Mouse (Mus musculus) kidney, adult 11 months (tissue): ENCODE data around the gene Pde6g.
A peak's percentile ranks its signal among the peaks of the same experiment; 100 is the strongest.

Experiments used
- DNase-seq: peaks from one replicate; pipeline ENCODE4 v3.0.0; 2022

The Pde6g gene

GRCm38 (mm10) chr11:120453306-120453705, at the start of gene Pde6g:
TSS of gene Pde6g (minus strand) at chr11:120453500.
- no peak for DNase-seq

GRCm38 (mm10) chr11:120501701-120502100, 48.4 kb upstream of the Pde6g start:
- DNase-seq = no peak

DNA sequence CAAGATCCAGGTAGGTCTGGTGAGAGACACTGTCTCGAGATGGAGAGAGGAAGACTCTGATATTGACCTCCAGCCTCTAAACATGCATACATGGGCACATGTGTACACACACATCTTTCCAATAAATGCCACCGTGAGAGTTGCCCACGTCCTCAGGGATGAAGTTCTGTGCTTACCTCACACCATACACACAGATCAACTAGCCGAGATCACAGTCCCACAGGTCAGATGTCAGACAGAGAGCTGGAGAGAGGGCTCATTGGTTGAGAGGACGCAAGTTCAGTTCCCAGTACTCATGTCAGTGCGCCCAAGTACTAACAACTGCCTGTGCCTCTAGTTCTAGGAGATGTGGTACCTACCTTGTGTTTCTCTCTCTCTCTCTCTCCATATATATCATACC, 47.7 kb upstream of the Pde6g start:
- no peak for DNase-seq

GRCm38 (mm10) chr11:120500357-120500756, 47.1 kb upstream of the Pde6g start:
- DNase-seq = peak; percentile 95

DNA sequence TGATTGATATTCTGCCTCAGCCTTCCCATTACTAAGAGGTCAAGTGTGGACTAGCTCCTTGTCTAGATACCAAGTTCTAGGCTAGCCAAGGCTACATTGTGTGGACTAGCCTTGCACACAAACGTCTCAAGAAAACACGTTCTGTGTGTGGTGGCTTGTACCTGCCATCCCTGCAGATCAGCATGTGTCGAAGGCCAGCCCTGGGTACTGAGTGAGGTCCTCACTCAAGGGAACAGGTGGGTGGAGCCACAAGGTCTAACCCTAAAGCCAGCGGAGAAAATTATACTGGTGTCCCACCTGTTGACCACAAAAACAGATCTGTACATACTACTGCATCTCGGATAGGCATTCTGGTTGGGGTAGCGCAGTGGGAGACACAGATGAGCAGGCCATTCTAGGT, 46.6 kb upstream of the Pde6g start:
- DNase-seq = no peak

DNA sequence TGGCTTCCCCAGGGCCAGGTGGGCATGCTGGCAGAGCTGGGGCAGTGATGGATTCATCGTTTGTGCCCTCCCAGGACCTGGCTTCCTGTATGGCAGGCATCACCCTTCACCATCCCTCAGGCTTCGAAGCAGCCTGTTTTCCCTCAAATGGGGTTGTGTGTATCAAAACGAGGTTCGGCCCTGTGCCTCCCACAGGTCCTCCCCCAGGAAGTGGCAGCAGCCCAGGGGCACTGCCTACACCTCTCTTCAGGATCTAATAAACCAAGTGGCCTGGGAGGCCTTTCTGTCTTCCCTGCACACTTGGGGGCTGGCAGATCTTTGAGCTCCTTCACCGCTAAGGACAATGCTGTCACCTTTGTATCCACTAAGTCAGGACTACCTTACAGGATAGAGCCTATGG, 45.6 kb upstream of the Pde6g start:
- no peak for DNase-seq

DNA sequence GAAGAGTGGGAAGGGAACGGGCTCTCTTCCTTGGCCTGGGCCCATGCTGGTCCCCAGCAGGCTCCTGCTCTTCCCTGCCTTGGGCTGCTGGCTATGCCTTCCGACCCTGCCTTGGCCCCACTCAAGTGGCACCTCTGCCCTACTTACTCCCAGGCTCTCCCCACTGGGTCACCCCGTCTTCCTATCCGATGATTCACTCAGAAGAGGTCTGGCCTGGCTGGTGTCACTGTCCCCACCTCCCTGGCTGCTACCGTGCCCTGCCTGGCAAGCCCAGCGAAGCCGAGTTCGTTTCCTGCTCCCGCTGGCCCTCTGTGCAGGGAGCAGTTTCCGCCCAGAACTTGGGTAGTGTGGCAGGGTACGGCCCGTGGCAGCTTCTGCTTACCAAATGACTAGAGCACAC, 44.9 kb upstream of the Pde6g start:
- DNase-seq = no peak

DNA sequence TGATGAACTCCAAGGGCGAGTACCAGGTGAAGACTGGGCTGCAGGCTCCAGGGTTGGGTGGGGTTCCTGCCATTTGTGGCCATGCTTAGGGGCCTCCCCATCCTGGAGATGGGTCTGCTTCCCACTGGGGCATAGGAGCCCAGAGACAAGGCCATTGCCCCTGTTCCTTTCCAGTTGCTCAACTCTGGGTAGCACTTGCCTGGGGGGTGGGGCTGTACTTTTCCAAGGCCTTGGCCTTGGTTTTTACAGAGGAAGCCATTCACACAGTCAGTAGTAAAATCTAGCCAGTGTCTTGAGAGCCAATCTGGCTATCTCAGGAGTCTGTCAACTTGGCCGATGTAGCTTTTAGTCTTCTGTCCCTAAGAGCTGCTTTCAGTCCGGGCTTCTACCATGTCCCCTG, 44.1 kb upstream of the Pde6g start:
- DNase-seq = no peak

DNA sequence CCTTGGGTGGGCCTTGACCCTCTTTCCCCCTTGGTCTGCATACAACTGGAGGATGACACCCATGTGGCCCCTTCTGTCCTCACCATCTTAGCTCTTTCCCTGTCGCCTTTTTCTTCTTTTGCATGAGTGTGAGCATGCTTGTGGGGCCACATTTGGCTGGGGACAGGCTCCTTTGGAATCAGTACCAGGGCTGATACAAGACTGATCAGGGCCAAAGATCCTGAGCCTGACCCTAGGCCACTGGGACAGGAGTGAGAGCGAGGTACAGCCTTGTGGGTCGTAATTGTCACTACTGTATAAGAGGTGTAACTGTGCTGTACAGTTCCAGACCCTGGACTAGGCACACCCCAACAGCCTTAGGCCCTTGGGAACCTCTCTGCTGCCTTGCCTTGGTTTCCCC, 40.6 kb upstream of the Pde6g start:
- no peak for DNase-seq

DNA sequence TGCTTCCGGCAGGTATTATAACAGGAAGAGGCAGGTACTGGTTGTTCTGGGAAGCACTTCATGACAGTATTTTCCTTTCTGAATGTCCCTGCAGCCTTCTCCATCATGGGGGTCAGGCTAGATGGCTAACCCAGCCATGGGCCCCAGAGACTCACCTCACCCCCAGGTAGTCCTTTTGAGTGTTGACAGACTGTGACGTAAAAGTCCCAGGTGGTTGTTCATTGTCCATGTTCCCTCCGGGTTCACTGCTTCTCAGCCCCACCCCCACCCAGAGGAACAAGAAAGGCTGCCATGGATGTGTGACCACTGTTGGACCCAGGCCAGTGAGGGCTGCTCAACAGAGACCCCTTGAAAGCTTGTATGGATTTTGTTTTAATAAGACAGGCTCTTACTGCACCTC, 40.1 kb upstream of the Pde6g start:
- no peak for DNase-seq

DNA sequence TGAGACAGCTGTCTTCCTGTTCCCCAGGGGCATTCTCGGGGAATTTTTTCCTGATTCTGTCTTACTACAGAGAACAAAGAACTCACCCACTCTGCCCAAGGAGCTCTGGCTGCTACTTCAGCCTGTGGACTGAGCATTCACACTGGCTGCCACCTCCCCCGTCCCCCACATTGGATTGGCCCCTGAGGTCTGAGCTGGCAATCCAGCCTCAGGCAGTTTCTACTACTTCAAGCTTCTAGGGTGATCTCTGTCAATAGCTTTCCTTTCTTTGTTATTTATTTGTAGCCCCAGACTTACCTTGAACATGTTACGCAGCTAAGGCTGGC, 39.5 kb upstream of the Pde6g start:
- no peak for DNase-seq

DNA sequence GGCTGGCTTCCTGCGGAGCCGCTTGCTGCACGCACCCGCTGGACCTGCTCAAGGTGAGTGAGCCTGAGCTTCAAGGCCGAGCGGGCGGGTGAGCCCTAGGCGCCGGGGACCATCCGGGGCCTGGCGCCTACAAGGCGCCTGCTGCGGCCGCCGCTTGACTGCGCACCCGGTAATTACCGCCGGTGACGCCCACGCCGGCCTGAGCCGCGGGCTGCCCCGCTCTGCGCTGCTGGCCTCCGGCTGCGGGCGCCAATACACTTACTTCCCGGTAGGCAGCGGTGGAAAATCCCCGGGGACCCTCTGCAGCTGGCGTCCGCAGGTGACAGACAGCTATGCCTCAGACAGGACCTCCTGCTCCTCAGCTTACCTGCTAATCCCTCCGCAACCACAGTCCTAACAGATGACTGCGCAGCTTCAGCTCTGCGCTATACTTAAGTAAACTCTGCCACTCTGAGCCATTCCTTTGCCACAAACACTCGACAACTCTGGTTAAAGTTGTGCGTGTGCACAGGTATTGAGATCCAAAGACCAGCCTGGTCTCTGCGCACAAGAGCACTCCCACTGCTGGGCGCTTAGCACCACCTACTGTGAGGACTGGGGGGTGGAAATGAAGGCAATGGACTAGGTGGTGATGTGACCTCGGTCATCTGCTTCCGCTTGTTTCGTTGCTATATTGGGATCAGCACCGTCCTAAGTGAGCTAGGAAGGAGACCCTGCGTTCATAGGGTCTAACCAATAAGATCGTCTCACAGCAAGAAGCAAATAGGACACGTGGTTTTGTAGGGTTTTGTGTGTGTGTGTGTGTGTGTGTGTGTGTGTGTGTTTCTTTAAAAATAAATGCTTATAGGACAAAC, 39.0 kb upstream of the Pde6g start:
- peak; percentile 71 for DNase-seq

DNA sequence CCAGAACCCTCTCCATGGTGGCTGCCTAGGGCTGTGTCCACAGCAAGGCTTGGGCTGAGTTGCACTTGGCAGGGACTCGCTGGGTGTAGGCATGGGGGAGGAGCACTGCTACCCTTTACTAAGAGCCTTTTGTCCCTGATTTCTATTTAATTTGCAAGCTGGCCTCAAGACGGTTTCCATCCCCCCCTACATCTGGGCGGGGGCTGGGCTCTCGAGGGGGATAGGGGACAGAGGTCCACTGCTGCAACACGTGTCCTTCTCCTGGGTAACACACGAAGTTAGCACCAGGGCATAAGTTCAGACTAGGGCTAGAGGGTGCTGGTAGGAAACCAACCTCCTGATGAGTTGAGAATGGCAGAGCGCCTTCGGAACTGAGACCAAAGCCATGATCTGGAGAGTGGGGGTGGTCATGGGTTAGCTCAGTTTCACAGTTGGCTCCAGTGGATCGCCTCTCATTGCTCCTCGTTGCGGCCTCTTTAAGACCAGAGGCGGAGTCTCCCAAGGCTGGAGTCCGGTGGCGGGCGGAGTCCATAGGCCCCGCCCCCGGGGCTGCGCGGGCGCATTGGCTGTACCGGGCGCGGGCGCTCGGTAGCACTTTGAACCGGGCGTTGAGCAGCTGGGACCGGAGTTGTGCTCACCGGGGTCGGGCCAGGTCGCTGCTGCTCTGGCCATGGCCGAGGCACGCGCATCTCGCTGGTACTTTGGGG, 38.2 kb upstream of the Pde6g start, which contains the start of gene Slc25a10:
TSS of gene Slc25a10 (plus strand) at position 524 of the 707 bp plus-strand sequence.
- peak; percentile 95 for DNase-seq

- DNase-seq = no peak
Observed at GRCm38 (mm10) chr11:120490291-120491046, 37.2 kb upstream of the Pde6g start.

DNA sequence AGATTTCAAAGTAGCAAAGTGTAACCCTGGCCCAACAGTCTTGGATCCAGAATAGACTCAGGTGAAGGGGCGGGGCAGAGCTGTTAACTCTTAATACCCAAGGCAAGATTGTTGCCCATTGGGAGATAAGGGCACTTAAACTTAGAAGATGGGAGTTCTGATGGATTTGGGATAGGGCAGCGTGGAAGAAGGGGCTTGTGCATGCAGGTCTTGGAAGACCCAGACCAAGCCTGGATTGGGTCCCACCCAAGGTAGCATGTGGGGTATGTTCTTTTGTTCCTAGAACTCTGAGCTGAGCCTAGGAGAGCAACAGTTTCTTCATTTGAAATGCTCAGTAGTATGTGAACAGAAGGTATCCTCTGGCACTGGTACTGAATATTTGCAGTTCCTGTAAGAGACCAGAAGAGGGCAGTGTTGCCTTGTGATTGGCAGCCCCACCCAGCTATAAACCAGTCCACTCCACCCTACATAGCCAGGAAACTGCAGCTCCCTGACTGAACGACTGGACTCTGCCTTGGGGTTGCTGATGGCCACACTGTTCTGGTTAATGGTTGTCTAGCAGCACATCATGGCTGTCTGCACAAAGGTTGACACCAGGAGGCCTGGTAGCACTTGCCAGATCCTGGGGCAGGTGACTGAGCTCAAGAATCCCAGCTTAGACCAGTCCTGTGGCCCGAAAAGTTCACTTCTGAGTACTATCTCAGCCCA, 35.9 kb upstream of the Pde6g start:
- peak; percentile 96 for DNase-seq

DNA sequence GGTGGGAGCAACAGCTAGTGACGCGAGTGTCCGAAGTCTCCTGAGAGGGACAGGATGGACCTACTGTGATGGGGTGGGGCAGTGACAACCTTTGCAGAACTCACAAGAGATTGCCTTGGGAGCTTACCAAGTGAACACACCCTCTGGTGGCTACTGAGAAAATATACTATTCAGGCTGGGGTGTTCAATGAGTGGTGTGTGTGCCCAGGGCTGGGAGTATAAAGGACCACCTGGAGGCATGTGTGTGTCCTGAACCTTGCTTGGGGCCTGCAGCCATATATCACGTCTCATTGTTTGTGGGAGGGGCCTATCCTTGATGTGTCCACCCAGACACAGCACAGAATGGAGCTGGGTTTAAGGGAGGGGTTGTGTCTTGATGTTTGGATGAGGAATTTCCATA, 35.2 kb upstream of the Pde6g start:
- no peak for DNase-seq

DNA sequence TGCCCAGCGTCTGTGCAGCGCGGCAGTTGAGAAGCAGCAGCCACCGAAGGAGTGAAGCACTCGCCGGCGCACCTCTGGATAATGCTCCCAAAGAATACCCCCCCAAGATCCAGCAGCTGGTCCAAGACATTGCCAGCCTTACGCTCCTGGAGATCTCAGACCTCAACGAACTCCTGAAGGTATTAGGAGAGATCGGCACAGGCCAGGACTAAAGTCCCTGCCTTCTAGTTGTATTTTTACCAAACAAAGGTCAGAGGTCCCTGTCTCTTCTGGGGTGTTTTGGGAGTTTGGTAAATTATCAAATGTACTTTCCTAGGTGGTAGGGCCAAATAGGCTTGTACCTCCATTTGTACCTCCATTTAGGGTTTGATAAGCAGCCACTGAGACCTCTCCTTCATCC, 32.0 kb upstream of the Pde6g start:
- peak; percentile 73 for DNase-seq

DNA sequence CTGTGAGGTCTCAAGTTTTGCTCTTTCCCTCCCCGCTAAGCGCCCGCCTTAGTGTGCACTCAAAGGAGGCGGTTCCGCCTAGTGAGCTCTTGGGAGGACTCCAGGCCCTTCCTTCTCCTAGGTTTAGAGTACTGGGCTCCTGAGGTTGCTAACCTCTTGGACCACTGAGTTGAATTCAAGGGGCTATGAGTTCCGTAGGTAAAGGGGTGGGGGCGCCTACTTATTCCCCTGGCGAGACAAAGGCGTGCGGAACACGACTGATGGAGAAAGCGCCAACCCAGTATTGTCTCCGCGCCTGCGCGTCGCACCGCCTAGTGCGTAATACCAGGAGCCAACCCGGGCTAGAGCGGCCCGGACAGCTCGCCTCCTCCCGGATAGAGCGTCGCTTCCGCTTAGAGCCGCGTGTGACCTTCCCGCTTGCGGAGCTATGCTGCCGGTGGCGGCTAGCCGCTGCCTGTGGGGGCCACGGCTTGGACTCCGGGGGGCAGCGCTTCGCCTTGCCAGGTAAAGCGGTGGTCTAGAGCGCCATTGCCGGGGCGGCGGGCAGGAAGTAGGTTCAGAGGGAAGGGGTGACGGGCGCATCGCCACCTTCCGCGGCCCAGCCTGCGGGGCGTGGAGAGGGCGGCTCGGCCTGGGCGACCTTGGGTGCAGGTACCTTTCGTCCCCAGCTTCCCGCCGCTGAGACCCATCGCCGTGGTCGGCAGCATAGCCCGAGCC, 31.1 kb upstream of the Pde6g start, which contains the start of gene Mrpl12:
TSS of gene Mrpl12 (plus strand) at position 349 of the 717 bp plus-strand sequence.
- DNase-seq = peak; percentile 88

GRCm38 (mm10) chr11:120483448-120483934, 30.2 kb upstream of the Pde6g start:
- DNase-seq = no peak

DNA sequence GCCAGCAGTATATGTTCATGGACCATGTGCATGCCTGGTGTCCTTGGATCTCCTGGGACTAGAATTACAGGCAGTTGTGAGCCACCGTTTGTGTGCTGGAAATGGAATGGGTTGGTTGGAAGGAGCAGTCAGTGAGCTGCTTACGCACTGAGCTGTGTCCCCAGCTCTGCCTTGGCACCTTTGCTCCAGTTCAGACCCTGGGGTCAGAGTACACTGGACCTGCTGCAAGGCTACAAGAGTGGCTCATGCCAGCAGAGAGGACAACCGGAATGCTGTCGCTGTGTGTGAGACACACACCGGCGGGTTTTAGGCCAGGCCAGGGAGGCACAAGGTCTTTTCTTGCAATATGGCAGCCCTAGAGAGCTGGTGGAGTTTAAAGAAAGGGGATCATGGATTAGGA, 18.8 kb upstream of the Pde6g start:
- peak; percentile 83 for DNase-seq

GRCm38 (mm10) chr11:120467736-120468092, 14.4 kb upstream of the Pde6g start:
- DNase-seq = no peak
